Mouse (Mus musculus): ENCODE results near the gene Rae1.
A peak's percentile ranks its signal among the peaks of the same experiment; 100 is the strongest.

The Rae1 gene

DNA sequence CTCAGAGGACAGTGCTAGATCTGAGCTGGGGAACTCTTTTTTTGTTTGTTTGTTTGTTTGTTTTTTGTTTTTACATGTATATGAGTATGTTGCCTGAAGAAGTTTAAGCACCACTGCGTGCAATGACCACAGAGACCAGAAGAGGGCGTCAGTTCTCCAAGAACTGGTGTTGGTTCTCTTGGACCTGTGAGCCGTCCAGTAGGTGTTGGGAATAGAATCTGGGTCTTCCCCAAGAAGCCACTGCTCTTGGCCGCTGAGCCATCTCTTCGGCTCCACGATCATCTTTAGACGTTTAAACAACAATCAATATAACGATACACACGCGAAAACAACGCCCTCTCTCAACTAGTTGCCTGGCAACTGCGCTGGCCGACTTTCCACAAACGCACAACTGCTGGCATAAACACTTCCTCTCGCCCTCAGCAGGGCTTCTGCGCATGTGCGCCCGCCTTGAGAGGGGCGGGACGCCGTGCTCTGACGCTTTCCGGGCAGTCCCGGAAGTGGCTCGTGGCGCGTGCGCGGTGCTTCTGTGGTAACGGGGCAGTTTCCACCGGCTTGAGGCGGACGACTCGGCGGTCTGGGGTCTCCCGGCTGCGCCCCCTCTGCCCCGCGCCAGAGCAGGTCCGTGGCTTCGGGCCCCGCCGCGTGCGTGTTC, at the start of gene Rae1:
TSS of gene Rae1 (plus strand) at position 488 of the 655 bp plus-strand sequence.
- DNase-seq, result peak; percentile 100

DNA sequence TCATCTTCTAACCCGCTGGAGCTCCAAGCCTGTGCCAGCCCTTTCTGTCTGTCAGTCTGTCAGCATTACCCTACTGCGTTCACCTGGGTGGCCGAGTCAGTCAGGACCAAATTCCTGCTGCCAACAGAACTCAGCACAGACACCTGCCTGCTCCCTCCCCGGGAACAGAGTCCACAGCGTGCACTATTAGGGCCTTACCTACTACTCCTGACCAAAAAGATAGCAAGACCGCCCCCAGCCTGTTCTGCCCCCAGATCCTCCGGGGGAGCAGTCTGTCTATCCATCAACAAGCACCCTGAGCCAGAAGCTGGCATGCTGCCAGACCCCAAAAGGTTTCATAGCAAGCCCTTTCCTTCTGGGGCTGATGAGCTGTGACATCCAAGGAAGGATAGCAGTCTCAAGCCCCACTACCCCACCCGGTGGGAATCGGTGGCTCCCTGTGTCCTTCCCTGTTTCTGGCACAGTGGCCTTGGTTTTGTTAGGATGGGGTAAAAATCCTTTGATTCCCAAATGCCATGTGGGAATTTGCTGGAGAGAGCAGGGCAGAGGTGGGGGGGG, 49.7 kb upstream of the Rae1 start:
- DNase-seq, result no peak

DNA sequence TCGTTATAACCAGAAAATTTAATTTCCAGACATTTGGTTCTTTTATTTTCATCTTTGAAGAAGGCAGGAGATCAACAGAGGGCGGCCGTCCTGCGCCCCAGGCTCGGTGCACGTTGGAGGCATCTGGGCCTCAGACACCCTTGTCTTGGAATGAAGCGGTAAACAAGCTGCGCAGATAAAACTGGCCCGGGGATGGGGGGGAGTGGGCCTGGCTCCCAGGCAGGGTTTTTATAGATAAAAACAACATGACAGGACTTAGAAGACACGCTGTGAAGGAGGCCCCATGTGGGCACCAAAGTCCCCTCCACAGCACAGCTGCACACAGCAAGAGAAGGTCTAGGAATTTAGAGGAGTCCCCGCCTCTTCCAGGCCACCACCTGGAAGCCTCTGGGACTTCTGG, 49.2 kb upstream of the Rae1 start:
- DNase-seq, result no peak

DNA sequence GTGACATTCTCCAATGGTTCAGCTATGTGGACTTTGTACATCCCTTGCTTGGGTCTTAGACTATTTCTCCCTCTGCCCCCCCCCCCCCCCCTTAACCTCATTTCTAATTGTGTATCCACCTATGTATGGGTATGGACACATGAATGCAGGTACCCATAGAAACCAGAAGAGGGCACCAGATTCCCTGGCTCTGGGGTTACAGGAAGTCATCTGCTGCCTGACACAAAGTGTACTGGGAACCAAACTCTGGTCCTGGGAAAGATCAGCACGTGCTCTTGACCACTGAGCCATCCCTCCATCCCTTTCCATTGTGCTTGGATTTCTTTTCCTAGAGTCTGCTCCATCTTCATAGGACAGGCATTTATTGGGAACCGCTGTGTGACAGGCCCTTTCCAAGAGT, 47.9 kb upstream of the Rae1 start:
- DNase-seq, result no peak

DNA sequence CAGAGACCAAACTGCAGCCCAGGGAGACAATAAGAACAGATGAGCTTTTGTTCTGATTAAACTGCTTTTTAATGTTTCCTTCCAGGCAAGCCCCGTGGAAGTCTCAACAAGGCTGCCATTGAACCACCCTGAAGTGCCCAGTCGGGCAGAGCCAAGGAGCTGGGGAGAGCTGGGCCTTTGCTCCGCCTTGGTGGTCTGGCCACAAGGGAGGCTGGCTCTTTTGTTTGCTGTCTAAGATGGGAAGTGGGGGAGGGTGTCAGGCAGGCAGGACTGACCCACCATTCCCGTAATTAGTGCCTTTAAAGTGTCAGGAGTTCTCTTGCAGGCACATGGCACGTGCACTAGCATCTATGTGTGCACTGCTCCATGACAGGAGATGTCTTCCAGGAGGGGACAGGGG, 41.3 kb upstream of the Rae1 start:
- peak; percentile 76 for DNase-seq

DNA sequence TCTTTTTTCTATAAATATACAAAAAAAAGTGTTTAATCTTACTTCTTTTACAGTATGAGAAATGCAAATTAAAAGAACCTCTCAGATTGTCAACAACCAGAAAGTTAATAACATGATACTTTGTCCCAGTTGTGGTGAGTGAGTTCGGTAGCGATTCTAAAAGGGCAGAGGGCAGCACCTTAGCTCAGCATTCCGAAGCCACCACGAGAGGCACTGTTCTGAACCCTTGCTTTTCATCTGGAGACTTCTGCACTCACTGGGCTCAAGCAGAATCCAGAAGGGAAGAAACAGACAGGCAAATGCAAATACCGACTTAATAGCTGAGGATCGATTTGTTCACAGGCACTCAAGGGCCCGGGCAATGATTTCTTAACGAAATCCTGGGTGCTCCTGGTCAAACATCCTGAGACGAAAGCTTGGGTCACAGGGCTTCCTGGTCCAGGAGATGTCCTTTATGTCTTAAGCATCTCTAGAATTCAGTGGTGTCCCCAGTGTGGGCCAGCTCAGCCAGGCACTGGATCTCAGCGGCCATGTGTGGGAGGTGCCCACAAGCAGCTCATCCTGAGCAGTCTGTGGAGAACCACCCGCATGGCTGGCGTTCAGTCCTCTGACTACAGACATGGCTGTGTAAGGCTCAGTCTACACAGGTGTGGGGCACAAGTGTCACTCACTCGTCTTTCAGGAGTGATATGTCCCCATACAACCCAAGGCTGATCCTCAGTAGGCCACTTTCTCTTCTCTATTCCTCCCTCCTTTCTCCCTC, 40.7 kb upstream of the Rae1 start:
- peak; percentile 69 for DNase-seq

DNA sequence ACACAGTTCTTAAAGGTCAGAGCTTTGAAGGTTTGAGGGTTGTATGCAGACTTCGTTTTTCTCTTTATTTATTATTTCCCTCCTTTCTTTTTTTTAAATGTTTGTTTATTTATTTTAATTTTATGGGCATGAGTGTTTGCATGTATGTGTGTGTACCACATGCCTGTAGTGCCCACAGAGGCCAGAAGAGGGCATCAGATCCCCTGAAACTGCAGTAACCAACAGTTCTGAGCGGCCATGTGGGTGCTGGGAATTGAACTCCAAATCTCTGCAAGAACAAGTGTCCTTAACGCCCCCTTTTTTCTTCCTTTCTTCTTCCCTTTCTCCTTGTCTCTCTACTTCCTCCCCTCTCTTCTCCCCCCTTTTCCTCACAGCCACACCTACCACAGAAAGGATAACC, 39.6 kb upstream of the Rae1 start:
- DNase-seq, result no peak

DNA sequence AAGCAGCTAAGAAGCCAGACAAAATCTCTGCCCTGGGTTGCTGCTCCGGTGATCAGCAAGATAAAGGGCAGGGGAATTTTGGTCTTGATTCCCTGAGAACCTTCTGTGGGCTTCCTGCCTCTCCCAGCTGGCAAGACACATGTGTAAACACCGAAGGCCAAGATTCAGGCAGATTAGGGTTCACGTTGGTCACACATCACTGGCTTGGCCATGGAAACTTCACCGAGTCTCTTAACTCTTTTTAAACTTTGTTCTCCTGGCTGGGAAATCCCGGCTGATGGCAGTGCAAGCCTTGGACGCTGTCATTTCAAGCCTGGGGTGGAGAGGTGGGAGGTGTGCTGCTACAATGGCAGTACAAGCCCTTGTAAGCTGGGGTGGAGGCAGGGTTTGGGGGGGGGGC, 38.7 kb upstream of the Rae1 start:
- no peak for DNase-seq

DNA sequence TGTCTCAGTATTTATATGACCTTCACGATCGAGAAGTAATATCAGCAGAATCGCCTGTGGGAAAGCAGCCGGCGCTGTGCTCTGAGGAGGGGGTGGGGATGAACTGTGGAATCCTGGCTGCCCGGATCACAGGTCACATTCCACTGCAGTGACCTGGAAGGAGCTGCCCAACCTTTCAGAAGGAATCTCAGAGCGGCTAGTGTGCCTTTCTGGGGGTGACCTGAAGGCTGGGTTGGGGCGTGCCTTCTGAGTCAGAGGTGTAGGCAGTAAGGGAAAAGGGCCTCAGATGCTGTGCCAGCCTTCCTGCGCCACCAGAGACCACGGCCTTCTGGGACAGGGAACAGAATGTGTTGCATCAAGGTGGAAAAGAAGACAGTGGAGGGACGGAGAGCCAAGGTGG, 34.7 kb upstream of the Rae1 start:
- no peak for DNase-seq

DNA sequence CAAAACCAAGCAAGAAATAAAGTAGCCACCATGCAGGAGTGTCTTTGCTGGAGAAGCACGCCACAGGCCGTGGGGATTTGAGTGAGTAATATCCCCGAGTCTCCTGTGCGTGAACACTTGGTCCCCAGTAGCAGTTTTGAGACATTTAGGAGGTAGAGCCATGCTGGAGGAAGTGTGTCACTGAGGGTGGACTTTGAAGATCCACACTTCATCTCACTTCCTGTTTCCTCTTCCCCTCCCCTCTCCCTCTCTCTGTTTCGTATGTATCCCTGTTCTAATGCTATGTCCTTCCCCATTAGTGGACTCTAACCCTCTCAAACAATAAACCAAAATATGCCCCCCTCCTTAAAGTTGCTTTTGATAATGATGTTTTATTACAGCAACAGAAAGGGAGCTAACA, 33.4 kb upstream of the Rae1 start:
- DNase-seq, result no peak

DNA sequence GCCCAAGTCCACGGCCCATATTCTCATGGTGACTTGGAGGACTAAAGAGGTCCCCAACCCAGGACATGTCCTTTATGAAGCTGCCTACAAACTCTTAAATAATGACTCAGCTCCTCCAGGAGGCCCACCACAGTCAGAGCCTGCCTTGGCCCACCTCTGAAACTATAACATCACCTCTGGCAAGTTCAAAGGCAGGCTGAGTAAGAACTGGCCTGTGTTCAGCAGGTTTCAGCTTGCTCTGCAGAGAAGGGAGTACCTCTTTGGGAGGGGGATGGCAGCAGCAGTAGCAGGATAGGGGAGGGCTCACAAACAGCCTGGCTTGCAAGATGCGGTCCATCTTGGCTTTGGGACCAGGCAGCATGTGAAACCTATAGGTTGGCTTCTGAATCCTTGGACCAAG, 28.1 kb upstream of the Rae1 start:
- DNase-seq, result no peak

DNA sequence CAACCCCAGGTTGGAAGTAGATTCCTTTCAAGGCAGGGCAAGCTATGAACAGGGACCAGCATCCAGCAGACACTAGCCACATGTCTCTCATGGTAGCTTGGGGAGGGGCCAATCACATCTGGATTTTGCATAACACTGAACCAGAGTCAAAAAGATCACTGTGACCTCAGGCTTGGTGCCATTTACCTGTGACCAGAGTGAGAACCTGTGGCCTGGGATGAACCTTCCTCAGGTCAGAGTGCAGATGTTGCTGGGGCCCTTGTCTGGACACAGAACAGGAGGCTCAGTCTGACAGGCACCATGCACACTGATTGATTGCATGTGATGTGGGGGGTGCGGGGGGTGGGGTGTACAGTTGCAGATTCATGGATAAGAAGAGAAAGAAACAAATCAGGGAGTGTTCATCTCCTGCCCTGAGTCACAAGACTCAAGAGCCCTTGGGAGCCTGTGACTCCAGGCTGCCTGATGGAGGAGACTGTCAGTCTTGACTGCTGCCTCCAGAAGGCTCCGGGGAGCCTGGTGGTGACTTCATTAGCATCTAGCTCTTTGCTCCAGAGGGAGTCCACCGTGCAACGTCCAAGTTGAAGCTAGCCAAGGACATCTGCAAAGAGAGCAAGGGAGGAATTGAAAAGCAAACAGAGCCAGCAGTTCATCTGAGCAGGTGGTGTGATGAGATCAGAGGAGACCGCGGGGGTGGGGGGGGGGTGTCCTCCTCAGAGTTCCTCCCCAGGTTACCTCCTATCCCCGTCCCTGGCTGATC, 25.9 kb upstream of the Rae1 start:
- no peak for DNase-seq

DNA sequence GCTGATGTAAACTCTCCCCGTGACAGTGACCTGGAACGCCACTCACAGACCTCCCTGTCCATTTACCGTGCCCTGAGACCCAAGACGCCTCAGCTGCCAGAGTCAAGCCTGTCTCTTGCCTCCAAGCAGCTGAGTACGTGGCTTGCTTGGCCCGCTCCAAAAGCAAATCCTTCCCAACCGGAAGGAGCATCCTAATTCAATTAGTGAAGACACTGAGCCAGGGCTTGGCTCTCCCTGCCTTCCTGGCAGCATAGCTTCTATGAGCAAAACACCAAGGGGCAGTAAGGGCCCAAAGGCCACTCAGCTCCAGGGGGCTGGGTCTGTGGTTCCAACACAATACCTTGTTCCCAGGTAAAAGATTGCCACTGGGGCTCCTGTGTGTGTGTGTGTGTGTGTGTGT, 25.2 kb upstream of the Rae1 start:
- DNase-seq, result no peak

DNA sequence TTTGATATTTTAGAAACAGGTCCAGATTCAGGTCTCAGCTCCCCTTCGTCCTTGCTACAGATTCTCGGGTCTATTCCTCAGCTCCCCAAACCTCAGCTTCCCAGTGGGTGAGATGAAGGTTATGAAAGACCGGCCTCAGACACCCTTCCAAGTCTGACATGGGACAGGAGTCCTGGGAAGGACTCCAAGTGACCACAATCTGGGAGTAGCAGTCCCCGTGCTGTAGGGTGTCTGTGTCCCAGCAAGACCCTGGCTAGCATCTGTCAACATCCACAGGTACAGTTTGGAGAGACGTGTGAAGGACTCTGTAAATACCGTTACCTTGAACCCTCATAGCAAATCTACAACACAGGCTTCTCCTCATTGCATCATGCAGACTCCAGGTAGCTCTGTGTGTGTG, 24.8 kb upstream of the Rae1 start:
- peak; percentile 93 for DNase-seq

DNA sequence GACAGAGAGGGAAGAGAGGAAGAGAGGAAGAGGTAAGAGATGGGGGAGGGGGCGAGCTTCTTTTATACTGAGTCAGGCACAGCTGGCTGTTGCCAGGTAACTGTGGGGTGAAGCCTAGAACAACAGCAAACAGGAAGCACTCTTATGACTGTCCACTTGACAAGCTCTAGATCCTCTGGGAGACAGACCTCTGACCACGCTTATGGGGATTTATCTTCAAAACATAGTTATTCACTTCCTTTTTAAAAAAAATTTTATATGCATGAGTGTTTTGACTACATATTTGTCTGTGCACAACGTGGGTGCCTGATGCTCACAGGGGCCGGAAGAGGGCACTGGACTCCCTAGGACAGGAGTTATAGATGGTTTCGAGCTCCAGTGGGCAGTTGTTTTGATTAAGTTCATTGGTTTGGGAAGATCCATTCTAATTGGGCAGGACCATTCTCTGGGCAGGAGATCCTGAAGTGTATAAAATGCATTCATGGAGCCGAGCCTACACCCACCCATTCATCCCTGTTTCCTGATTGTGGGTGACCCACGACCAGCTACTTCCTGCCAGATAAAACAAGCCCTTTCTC, 23.2 kb upstream of the Rae1 start:
- no peak for DNase-seq

DNA sequence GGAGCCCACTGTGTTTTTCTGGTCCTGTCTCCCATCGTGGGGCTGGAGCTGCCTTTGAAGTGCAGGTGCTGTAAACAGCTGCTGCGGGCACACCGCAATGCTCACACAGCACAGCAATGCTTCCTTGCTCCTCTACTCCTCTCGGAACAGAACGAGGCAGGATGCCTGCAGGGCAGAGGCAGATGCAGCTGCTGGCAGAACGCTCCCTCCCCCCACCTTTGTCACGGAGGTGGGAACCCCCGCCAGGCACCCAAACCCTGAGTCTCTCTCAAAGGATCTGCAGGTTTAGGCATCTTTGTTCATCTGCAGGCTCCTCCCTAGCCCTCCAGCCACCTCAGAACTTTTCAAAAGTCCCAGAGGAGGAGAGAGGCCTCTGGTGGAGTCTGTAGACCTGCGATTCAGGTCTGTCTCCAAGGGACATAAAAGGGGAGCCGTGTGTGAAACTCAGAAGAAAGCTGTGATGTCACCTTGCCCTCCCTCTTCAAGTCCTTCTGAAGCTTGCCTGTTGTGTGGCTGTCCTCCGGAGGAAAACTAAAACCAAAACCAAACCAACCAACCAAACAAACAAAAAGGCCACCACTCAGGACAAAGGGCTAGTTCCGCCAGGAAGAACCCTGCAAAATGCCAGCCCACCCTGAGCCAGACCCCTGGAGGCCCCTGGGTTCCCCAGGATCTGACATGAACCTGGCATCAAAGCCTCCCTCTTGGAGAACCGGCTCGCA, 22.3 kb upstream of the Rae1 start, which contains the start of gene Spo11:
TSS of gene Spo11 (plus strand) at position 292 of the 722 bp plus-strand sequence.
- DNase-seq, result no peak

DNA sequence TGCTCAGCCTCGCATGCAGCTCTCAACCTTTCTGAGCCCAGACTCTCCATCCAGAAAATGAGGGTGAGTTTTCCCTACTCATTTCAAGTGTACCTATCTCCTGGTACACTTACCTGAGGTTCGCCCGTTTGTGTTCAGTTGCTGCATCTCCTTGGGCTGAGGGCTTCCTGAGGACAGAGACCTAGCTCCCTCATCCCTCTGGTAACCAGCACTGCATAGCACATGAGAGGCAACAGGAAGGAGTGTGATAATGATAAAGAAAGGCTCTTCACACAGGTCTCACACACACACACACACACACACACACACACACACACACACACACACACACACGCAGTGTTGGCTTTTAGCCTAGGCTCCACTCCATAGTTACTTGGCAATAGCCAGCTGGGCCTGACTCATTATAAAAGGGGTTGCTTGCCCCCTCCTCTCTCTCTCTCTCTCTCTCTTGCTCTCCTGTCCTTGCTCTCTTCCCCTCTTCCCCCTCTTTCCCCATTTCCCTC, 21.7 kb upstream of the Rae1 start:
- DNase-seq, result no peak

DNA sequence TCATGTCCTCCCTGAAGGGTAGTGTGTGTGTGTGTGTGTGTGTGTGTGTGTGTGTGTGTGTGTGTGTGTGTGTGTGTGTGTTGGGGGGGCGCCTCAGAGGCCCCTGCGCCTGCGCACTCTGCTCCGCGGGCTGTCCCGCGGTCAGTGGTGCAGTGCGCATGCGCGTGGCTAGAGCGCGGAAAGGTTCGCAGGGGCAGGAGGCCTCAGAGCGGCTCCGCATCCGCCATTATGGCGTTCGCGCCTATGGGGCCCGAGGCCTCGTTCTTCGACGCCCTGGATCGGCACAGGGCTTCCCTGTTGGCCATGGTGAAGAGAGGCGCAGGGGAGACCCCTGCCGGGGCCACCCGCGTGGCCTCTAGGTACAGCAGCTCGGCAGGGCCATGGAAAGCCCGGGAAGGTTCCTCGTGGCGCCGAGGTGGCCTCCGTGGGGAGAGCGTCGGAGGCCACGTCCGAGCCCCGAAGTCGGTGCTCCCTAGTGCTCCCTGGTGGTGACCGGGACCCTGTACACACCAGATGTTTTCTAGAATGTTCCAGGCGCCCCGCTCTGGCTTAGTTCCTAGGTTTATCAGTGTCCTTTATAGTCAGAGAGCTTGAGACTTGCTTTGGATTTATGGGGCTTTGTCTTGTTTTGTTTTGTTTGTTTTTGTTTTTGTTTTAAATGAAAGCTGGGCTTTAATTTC, 20.1 kb upstream of the Rae1 start:
- DNase-seq, result no peak

DNA sequence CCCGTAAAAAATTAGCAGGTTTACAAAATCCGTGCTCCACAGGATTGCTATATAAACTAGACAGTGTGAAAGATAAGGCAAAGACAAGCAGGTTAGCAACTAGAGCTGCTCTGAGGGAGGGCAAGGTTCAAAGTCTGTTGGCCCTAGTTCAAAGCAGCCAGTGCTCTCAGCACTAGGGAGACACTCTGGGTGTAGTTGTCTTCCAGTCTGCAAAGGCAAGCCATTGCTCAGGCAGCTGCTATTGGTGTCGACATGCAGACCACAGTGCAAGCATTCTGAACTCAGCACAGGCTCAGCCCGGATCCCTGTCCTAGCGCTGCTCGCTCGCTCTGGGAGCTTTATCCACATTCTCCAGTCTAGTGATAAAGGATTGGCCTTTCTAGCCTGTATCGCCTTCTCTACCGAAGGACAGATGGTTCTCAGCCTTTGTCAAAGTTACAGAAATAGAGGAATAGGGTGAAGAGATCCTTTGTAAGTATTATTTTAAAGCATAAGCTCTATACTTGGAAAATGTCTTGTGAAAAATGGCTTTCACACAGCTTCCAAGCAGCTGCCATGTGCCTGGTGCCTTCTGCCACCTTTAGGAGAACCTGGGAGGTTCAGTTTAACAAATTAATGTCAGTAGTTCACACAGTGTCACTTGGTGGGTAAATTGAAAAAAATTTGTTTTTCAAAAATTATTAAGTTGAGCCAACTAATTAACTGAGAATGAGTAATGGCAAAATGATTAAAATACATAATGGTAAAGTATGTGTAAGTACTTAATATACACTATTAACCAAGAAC, 16.9 kb upstream of the Rae1 start:
- DNase-seq, result no peak

DNA sequence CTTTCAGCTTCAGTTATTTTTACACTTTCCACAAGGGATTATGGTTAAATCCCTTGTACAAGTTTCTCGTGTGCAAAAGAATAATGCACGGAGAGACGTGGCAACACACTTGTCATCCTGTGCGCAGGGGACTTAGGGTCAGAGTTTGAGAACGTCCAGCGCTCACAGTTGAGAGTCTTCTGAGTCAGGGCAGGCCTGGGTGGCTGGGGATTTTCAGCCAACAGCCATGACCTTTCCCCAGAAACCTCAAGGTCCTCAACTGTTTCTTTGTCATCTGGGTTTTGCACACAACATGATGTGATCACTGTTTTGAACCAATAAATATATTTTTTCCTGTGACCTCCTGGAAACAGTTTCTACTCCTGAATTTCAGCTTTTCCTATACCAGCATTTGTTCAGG, 9.8 kb upstream of the Rae1 start:
- no peak for DNase-seq

DNA sequence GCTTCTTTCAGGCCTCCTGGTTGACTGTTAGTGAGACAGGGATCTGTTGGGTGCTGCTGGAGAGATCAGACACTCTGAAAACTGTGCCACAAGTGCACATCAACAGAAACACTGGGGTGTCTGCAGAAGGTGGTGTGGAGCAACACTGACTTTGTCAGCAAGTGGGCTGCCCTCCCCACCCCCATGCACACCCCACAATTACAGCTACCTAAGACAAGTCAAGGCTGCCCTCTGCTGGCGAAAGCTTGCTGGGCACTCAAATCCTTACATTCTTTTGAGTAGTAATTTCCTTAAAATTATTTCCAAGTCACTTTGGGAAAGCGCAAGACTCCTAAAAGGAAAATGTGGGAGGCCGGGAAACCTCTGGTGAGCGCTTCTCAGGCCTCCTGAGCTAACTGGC, 3.7 kb upstream of the Rae1 start:
- DNase-seq, result peak; percentile 92

Measured in heart, adult 11 months (tissue).